Mouse (Mus musculus): ENCODE measurements around the gene Nat8f4.

DNA sequence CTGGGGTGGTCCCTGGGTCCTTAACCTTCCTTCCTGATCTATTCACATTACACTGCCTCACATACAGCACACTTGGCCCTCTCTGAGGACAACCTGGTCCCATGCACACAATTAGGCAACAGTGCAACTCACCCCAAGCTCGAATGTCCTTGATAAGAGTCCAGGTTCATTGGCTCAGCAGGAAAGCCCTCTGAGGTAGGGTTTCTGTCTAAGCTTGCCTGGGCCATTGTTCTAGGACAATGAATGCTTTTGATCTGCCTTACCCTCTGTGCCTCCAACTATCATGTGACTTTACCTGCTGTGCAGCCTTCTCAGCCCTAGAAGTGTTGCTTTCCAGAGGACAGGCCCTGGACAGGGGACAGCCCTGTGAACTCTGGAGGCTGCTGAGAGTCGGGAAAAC is 55.4 kb downstream of the Nat8f4 start:
- TF ChIP-seq CTCF (IDR thresholded peaks at IDR 0.05; ENCODE audit: low read depth): no peak
- TF ChIP-seq EP300 (IDR thresholded peaks at IDR 0.05; ENCODE audit: low read depth): no peak

Data from heart, postnatal 0 days (tissue).